Mouse (Mus musculus) adrenal gland, adult 8-10 months (tissue): Measurements from ENCODE around the gene Topaz1. TPM values are rescaled to one million over a fixed set of nuclear protein-coding genes. Genes with fewer than 3 reads are reported as not detected.
"Not testable (repeated sequence)": the region's sequence is repeated elsewhere in the genome, so short reads cannot be mapped to it uniquely, and the experiment has no call there.

Source experiments
- DNase-seq: peaks from one replicate; pipeline ENCODE4 v3.0.0; 2022
- total RNA-seq, 4 experiments: library from RNA; stranded (reverse); gene quantifications; 2 replicates each; pipeline ENCODE4 v1.2.4; 2022

Topaz1 gene
- total RNA-seq, 4 experiments from 2014 or later, result 0.06 to 0.59 TPM; not detected in 2

DNA sequence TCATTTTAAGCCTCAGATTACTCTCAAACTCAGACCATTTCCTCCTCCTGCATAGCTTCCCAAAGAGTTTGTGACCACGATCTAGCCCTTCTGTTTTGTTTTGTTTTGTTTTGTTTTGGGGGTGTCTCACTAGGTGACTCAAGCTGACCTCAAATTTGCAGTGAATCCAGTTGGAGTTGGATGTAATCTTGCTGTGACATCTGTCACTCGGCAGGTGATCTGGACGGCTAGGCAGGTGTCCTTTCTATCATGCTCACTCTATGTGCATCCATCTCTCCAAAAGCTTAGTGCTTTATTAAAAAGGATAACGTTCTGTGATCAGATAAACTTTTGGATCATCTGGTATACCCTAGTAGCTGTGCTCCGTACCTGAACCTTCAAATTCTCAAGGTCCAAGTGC, 65.2 kb downstream of the Topaz1 start:
- DNase-seq, result no peak

DNA sequence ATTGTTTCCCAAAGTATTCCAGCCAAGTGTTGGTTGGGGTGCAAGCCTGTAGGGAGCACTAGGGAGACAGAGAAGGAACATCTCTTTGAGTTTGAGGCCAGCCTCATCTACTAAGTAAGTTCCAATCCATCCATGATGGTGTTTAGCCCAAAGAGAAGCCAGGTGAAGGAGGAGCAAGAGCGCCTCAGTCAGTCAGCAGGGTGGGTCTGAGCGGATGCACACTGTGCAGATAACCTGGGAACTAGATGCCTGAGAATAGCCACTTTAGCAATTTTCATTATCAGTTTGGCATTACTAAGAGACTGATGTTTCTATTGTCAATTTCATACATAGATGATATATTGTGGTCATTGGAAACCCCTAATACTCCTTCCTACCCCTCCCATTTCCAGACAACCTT, 67.6 kb downstream of the Topaz1 start:
- DNase-seq, result no peak

DNA sequence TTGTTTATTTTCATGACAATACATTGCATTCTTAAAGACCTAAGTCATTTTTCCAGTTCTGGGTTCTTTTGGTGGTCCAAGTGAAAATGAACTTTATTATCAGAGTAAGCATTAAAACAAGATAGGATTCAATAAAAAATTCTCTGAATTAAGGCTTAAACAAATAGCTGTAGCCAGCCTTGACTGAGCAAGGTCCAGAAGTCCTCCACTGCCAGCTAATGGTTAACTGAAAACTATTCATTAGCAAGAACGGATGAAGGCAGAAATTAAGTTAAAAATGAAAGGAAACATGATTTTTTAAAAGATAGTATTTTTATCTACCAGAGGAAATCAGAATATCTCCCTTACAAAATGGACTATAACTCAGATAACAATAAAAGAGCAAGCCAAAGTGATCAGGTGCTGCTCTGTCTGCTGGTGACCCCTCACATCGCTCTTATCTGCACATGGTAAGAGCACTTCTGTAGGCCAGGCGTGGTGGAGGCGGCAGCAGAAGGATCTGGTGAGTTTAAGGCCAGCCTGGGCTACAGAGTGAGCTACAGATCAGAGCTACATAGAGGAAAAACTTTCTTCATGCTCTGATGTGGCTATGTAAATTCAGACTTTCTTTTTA, 68.2 kb downstream of the Topaz1 start:
- no peak for DNase-seq

DNA sequence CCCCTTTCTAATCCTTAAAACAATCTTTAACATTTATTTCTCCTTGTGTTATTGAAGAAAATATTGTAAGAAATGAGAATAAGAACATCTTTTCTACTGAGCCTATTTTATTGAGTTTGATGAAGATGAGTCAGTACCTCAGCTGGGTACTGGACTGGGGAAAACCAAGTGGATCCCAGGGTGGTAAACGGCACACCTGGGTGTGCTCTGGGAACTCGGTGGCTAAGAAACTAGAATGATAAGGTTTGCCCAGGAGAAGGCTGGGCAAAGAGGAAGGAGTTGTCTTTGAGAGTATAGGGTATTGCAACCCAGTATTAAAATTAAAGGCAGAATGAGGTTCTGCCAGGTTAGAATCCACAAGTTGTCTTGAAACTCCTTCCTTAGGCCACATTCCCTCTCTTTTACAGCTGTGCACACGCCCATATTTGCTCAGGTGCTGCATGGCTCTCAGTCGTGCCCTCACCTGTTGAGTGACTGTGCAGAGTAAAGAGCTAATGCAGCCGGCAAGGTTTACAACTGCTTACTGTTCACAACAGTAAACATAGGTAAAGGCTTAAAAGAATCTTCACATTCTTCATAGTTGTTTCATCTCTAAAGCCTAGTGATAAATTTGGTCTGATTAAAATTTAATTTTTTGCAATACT, 76.3 kb downstream of the Topaz1 start:
- no peak for DNase-seq

DNA sequence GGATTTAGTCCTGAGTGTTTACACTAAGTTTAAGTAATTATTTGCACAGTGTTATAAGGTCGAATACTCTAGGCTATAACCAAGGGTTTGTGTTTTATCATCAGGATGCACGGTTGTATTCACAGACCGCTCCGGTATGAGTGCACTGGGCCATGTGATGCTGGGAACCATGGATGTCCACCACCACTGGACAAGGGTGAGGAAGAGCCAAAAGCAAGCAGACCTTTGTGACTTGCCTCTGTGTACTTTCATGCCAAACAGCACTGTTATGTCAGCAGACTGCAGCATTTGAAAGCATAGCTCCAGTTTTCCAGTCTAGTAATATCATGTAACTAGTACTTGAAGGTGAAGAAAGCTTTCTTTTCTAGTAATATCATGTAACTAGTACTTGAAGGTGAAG, 79.6 kb downstream of the Topaz1 start:
- no peak for DNase-seq

DNA sequence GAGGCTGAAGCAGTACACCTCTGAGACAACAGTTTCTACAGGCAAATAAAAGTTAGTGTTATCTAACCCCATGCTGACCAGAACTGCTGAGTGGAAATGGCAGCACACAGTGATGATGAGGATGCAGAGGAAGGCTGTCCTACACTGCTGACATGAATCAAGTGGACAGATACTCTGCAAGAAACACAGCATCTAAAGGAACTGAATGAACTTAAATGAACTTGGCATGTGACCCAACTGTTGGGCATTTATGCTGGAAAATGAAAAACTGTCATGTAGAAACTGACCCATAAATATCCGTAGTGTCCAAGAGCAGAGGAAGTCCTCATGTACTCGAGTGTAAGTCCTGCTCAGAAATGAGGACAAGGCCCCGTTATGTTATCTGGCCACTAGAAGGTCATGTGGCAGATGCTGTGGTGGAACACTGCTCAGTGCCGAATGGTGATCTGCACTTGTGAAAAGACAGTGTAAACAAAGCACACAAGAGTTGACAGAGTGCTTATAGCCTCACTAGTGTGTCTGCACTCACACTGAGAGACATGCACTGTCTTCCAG, 82.8 kb downstream of the Topaz1 start:
- peak; percentile 48 for DNase-seq

DNA sequence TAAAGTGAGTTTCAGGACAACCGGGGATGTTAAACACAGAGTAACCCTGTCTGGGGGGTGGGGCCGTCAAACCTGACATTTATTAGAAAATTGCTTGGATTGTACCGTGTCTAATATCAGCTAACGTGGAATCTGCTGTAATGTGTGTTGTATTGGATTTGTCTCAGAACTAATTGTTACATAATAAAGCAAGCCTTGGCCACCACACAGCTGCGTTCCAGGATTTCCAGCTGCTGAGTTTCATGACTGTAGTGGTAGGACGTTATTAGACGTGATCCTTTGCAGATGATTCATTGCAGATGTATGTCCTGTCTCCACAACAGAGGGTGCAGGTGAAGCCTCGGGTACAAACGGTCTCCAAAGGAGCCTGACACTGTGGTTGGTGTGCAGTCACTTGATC, 89.0 kb downstream of the Topaz1 start:
- DNase-seq, result no peak

DNA sequence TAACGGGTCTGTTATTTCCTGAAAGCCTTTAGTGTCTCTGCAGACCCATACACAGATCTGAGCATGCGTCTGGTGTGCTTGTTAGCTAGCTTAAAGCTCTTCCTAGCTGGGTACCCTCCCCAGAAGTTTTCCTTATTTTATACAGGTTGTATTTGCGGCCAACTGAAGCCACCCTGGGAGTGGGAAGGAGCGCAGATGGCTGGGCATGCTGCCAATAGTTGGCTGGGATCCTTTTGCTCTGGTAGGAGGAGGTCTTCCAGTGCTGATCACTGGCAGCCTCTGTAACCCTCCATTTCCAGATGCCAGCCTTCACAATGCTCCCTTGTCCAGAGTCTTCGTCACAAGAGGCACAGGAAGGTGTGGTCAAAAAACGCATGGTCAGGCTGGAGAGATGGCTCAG, 89.6 kb downstream of the Topaz1 start:
- DNase-seq, result no peak

DNA sequence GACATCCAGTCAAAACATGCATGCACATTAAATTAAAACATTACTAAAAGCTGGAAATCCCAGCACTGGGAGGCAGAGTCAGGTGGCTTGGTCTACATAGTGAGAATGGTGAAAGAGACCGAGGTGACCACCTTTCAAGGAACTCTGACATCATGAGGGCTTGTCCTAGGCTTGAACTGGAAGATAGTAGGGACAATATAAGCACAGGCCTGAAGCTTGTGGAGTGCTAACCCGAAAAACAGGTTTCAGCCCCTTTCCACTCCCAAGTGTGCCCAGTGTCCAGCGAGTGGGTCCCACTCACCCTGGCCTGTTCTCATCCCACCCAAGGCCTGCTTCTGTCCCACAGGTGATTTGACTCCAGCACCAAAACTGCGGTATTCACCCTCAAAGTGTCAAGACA, 90.1 kb downstream of the Topaz1 start:
- no peak for DNase-seq

DNA sequence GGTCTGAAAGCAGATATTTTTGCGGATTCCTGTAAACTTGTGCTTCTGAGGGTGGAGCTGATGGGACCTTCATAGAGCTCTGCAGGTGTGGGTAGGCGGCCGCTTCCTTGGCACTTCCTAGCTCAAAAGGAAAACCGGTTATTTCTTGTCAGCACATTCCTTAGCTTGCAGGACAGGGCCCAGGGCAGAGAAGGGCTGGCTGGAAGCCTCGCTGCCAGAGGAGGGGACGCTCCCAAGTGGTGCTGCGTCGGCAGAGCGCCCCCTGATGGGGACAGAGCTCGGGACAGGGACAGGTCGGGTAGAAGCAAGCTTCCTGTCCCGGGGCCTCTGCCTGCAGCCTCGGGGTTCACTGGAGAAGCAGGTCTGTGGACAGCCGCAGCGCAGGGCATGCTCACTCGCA, 90.5 kb downstream of the Topaz1 start:
- no peak for DNase-seq

DNA sequence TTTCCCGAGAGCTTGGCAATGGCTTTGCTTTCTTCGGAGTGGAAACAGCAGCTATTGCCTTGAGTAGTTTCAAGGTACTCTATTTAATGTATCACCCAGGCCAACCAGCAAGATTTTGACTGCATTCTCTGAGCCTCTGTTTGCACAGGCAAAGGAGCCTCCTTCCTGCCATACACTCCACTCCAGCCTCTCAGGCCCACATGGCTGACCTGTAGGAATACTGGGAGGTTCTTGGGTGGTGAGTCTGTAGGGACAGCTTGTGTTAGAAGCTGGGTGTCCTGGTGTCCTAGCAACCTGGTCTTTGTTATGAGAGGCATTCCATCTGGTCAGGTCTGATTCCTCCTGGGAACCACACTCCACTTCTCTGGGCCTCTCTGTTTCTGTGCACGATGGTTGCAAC, 96.6 kb downstream of the Topaz1 start, which contains the start of gene Gm35549:
TSS of gene Gm35549 (minus strand) at position 276 of the 400 bp plus-strand sequence.
- no peak for DNase-seq

DNA sequence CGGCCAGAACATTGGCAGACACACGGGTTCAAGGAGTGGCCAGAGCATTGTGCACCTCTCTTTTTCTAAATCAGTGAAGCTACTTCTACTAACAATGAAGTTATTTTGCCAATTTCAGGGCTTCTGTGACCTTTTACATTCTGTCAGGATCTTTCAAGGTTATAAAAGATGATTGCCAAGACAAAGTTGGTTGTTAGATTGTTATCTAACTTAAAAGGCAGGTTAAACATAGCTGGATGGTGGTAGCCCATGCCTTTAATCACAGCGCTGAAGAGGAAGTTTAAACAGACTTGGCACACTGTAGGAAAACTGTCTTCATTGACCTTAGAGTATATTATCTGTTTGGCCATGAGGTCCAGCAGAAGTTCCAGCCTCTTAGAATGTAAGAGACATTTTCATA, 98.5 kb downstream of the Topaz1 start:
- DNase-seq, result no peak

DNA sequence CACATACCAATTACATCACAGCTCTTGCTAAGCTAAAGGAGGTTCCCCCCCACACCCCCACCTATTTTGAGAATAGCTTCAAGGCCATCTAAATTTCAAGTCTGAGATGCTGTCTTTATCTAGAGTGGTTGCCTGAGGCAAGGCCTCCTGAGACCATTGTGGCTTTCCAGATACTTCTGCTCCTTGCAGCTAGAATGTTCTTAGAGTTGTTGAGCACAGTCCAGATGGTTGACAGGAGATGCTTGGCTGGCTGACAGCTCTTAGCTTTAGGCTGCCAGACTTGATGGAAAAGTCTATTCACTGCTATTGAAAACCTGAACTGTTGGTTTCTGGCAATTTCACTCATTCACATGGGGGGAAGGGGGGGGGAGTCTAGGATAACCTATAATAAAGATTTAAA, 99.0 kb downstream of the Topaz1 start:
- DNase-seq, result no peak

DNA sequence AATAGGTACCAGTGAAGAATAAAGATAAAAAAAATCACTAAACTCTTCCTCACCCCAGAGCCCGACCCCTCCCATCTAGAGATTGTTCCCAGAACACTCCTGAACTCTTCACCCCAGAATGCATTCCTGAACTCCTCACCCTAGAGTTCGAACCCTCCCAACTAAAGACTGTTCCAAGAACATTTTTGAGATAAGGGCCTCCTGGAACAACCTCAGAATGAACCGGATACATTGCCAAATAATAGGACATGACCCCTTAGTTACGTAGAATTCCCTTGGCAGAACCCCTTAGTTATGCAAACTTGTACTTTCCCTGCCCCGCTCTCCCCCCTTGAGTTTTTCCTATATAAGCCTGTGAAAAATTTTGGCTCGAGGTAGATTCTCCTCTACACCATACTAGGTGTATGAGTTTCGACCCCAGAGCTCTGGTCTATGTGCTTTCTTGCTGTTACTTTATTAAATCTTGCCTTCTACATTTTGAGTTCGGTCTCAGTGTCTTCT, 100.7 kb downstream of the Topaz1 start:
- not testable (repeated sequence) for DNase-seq

Other genes starting within 250 kb of the Topaz1 start
- 10 to 100 TPM; 22.9 to 25.2 (median 24.8) TPM for gene Tcaim, start 58.2 kb downstream of the Topaz1 start, total RNA-seq
- not detected for gene Gm35549, start 96.7 kb downstream of the Topaz1 start, total RNA-seq
- 100 to 1,000 TPM; 132 to 160 (median 142) TPM for gene Zfp445, start 118.7 kb downstream of the Topaz1 start, total RNA-seq
- 10 to 100 TPM in 3 of 4 experiments, 1 to 10 TPM in 1; 8.3 to 12.8 (median 11.1) TPM for gene Zkscan7, start 138.3 kb downstream of the Topaz1 start, total RNA-seq
- 1 to 10 TPM; 5.5 to 8.5 (median 7.2) TPM for gene Zfp105, start 175.7 kb downstream of the Topaz1 start, total RNA-seq
- gene 1110059G10Rik, start 203.7 kb downstream of the Topaz1 start, total RNA-seq, result 10 to 100 TPM; 18.3 to 28.4 (median 23.0) TPM
- 1 to 10 TPM; 1.3 to 2.1 (median 1.7) TPM for gene Kif15, start 203.7 kb downstream of the Topaz1 start, total RNA-seq